Comparison of ENCODE assay signal across 14 mouse cellular contexts in the genomic region with DNA sequence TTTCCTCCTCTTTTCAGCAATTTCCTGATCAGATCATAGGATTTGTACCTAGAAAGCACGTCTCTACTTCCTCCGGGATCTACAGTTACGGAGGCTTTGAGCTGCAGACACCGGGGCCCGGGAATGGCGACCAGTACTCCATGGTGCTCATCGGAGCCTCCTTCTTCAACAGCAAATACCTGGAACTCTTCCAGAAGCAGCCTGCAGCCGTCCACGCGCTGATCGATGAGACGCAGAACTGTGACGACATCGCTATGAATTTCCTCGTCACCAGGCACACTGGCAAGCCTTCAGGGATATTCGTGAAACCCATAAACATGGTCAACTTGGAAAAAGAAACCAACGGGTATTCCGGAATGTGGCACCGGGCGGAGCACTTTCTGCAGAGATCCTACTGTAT.
"Had no signal": no experiment of that assay in that cellular context is flagged by ENCODE, and none has a peak within 500 bp of the region (broad histone marks: within the 10 kb centered on the region; RNA-seq: fewer than 3 reads in every experiment).

No protein-coding gene starts in this region.

- DNase-seq: gastrocnemius, adult 2 months; gastrocnemius, postnatal 10 days; gastrocnemius, postnatal 25 days; heart, adult 2 months; heart, postnatal 14 days; heart, postnatal 4 days; kidney, adult 18-20 months; kidney, adult 8-10 months; kidney, postnatal 10 days; kidney, postnatal 25 days; kidney, postnatal 4 days; liver; liver, embryonic 13.5 days; liver, postnatal 0 days had no signal
